ENCODE assay signal across 9 mouse cellular contexts in genomic region chr6:85190671-85191070, GRCm38 (mm10). TPM values are rescaled to one million over a fixed set of nuclear protein-coding genes. Genes with fewer than 3 reads are reported as not detected.
DNase-seq lines count a peak whose midpoint lies in the region; ATAC-seq and TF ChIP-seq lines count a peak whose summit lies in the region.
"Had no signal": no experiment of that assay in that cellular context is flagged by ENCODE, and none has a peak within 500 bp of the region (broad histone marks: within the 10 kb centered on the region; RNA-seq: fewer than 3 reads in every experiment).

No protein-coding gene starts in this region.

- ATAC-seq in embryonic facial prominence, embryonic 15.5 days (ENCODE audit: insufficient number of reproducible peaks, low FRiP score, low TSS enrichment, low read depth) = no peak
- ATAC-seq in limb, embryonic 13.5 days (ENCODE audit: low FRiP score, low read depth) = no peak
- no peak for ATAC-seq in erythroblast, adult 5-6 weeks (replicated peaks; ENCODE audit: low FRiP score, poor library complexity, severe bottlenecking)

- TF ChIP-seq POLR2A in small intestine, adult 2 months (IDR thresholded peaks at IDR 0.05; ENCODE audit: low read depth, low read length) = no peak
- TF ChIP-seq POLR2A in thymus, adult 2 months (IDR thresholded peaks at IDR 0.05; ENCODE audit: control insufficient read depth, extremely low read depth, insufficient read depth, low read length, poor library complexity) = no peak

- H3K4me3 ChIP-seq in embryonic facial prominence, embryonic 15.5 days (replicated peaks) = peak overlapping the region; percentile 39
- H3K4me3 ChIP-seq in limb, embryonic 13.5 days = peak overlapping the region; percentile 40
- peak overlapping the region; percentile 19; the same call in 1 of the 2 replicates for H3K4me3 ChIP-seq in small intestine, adult 2 months (ENCODE audit: low read depth, low read length)
- H3K4me3 ChIP-seq in thymus, adult 2 months (ENCODE audit: control insufficient read depth, insufficient read depth, low read length) = no peak overlapping the region

- H3K27me3 ChIP-seq in embryonic facial prominence, embryonic 15.5 days = peaks cover 98% of the 10 kb centered on the region
- peaks cover 98% of the 10 kb centered on the region for H3K27me3 ChIP-seq in limb, embryonic 13.5 days
- peaks cover 84% of the 10 kb centered on the region for H3K27me3 ChIP-seq in small intestine, adult 2 months (ENCODE audit: control insufficient read depth, insufficient read depth, low read length)
- H3K27me3 ChIP-seq in thymus, adult 2 months (ENCODE audit: control insufficient read depth, insufficient read depth, low read length) = peaks cover 33% of the 10 kb centered on the region

- DNase-seq in layer of hippocampus, postnatal 10 days (ENCODE audit: low spot score in 2 of 2) = peak; percentile 43 to 49
- DNase-seq in layer of hippocampus, adult 8-10 months (ENCODE audit: low spot score in 2 of 2) = no peak
- no peak for DNase-seq in thymus, adult 2 months
- no peak for DNase-seq in yolk sac, embryonic 10.5 days (ENCODE audit: low spot score)

- no peaks in the 10 kb centered on the region for H3K9me3 ChIP-seq in embryonic facial prominence, embryonic 15.5 days (replicated peaks)
- H3K9me3 ChIP-seq in limb, embryonic 13.5 days = no peaks in the 10 kb centered on the region

- H3K4me1 ChIP-seq in embryonic facial prominence, embryonic 15.5 days = peaks cover 51% of the 10 kb centered on the region
- H3K4me1 ChIP-seq in limb, embryonic 13.5 days = peaks cover 51% of the 10 kb centered on the region
- H3K4me1 ChIP-seq in small intestine, adult 2 months (ENCODE audit: control insufficient read depth, insufficient read depth, insufficient read length, low read length) = no peaks in the 10 kb centered on the region; the same call in 1 of the 2 replicates
- peaks cover 6% of the 10 kb centered on the region; the same call in 1 of the 2 replicates for H3K4me1 ChIP-seq in thymus, adult 2 months (replicated peaks; ENCODE audit: control insufficient read depth, insufficient read depth, low read length)

- TF ChIP-seq CTCF in small intestine, adult 2 months (IDR thresholded peaks at IDR 0.05; ENCODE audit: extremely low read depth, insufficient read length, insufficient replicate concordance, low read depth, low read length) = no peak
- TF ChIP-seq CTCF in thymus, adult 2 months (IDR thresholded peaks at IDR 0.05; ENCODE audit: borderline replicate concordance, control insufficient read depth, extremely low read depth, insufficient read depth, low read length, poor library complexity) = no peak

- H3K36me3 ChIP-seq in embryonic facial prominence, embryonic 15.5 days = no peaks in the 10 kb centered on the region
- no peaks in the 10 kb centered on the region for H3K36me3 ChIP-seq in limb, embryonic 13.5 days
- H3K36me3 ChIP-seq in small intestine, adult 2 months (ENCODE audit: control insufficient read depth, insufficient read depth, low read length) = no peaks in the 10 kb centered on the region
- no peaks in the 10 kb centered on the region for H3K36me3 ChIP-seq in thymus, adult 2 months (ENCODE audit: control insufficient read depth, insufficient read depth, low read length)

- WGBS in embryonic facial prominence, embryonic 15.5 days = 5% methylated on average over 13 of the region's 13 CpGs
- WGBS in limb, embryonic 13.5 days = 4% methylated on average over 13 of the region's 13 CpGs
- WGBS in small intestine, adult 2 months = 4% methylated on average over 13 of the region's 13 CpGs
- 9% methylated on average over 13 of the region's 13 CpGs for WGBS in thymus, adult 2 months

- peak overlapping the region; percentile 60 for H3K4me2 ChIP-seq in embryonic facial prominence, embryonic 15.5 days (replicated peaks)
- H3K4me2 ChIP-seq in limb, embryonic 13.5 days (replicated peaks) = peak overlapping the region; percentile 69

- H3K27ac ChIP-seq in embryonic facial prominence, embryonic 15.5 days (replicated peaks) = no peak overlapping the region
- no peak overlapping the region for H3K27ac ChIP-seq in limb, embryonic 13.5 days
- no peak overlapping the region for H3K27ac ChIP-seq in small intestine, adult 2 months (ENCODE audit: insufficient read depth, low read depth, low read length)
- H3K27ac ChIP-seq in thymus, adult 2 months (ENCODE audit: control insufficient read depth, insufficient read depth, low read length) = no peak overlapping the region
- H3K27ac ChIP-seq: macrophage had no signal

- no peak overlapping the region for H3K9ac ChIP-seq in embryonic facial prominence, embryonic 15.5 days
- H3K9ac ChIP-seq in limb, embryonic 13.5 days = peak overlapping the region; percentile 54; the same call in 1 of the 2 replicates

RNA-seq across cellular contexts. Expression of gene Emx1, which starts 3.4 kb away (rescaled TPM):
- total RNA-seq in layer of hippocampus, postnatal 10 days (2021) = 10 to 100 TPM; 22.1 to 23.1 TPM
- total RNA-seq in layer of hippocampus, adult 8-10 months (2022) = 10 to 100 TPM; 15.0 to 22.5 (median 17.5) TPM
- polyA plus RNA-seq in embryonic facial prominence, embryonic 15.5 days (2015; fragmentation: Nextera tagmentation; extraction: Ambion mirVana) = 0.21 and 0.45 TPM in 2 replicates
- polyA plus RNA-seq in limb, embryonic 13.5 days (2015; fragmentation: Nextera tagmentation; extraction: Ambion mirVana) = 0.60 and 0.64 TPM in 2 replicates
- polyA plus RNA-seq in small intestine, adult 2 months (2012; rRNA removed) = not detected in 2 replicates
- polyA plus RNA-seq in thymus, adult 2 months (2012; rRNA removed) = 0.23 and 0.40 TPM in 2 replicates
- total RNA-seq in erythroblast, adult 5-6 weeks (2015; ENCODE audit: low replicate concordance) = not detected in 2 replicates
- not detected in 2 replicates for total RNA-seq in erythroblast, adult 5-6 weeks (2017; ENCODE audit: low replicate concordance)
- polyA plus RNA-seq: macrophage had no signal

RNA-seq across cellular contexts. Expression of gene Spr, which starts 53.1 kb away (rescaled TPM):
- 10 to 100 TPM; 52.0 to 53.8 TPM for total RNA-seq in layer of hippocampus, postnatal 10 days (2021)
- 10 to 100 TPM; 39.2 to 56.1 (median 48.4) TPM for total RNA-seq in layer of hippocampus, adult 8-10 months (2022)
- 51.1 and 52.5 TPM in 2 replicates for polyA plus RNA-seq in embryonic facial prominence, embryonic 15.5 days (2015; fragmentation: Nextera tagmentation; extraction: Ambion mirVana)
- polyA plus RNA-seq in limb, embryonic 13.5 days (2015; fragmentation: Nextera tagmentation; extraction: Ambion mirVana) = 39.5 and 41.4 TPM in 2 replicates
- polyA plus RNA-seq in small intestine, adult 2 months (2012; rRNA removed) = 33.6 and 51.3 TPM in 2 replicates
- polyA plus RNA-seq in thymus, adult 2 months (2012; rRNA removed) = 20.4 and 21.0 TPM in 2 replicates
- 0.58 and 3.3 TPM in 2 replicates for total RNA-seq in erythroblast, adult 5-6 weeks (2015; ENCODE audit: low replicate concordance)
- 1.4 and 6.6 TPM in 2 replicates for total RNA-seq in erythroblast, adult 5-6 weeks (2017; ENCODE audit: low replicate concordance)

Comparison
In these comparisons a context has a peak if more than half of its experiments do, and no peak if none do; other contexts are left out.
1. DNase-seq: peak in layer of hippocampus, postnatal 10 days (2 of 2); none in layer of hippocampus, adult 8-10 months (0 of 2), thymus, adult 2 months (single experiment) and yolk sac, embryonic 10.5 days (single experiment).